Mouse (Mus musculus): ENCODE measurements around the gene Arid2.

- TF ChIP-seq GATA1 (IDR thresholded peaks at IDR 0.05; ENCODE audit: borderline replicate concordance, low read length) (no peak), FLI1 (IDR thresholded peaks at IDR 0.05; ENCODE audit: low read length) (no peak)
Observed at GRCm38 (mm10) chr15:96419920-96420319, 132.6 kb downstream of the Arid2 start.
